Mouse (Mus musculus) CH12.LX (cell line): ENCODE data around the gene Sim2. TPM values are rescaled to one million over a fixed set of nuclear protein-coding genes. Genes with fewer than 3 reads are reported as not detected.

Experiments
- DNase-seq: peaks from one replicate; pipeline ENCODE4 v3.0.0-alpha.2; 2013; ENCODE audit errors: extremely low read depth
- H3K27ac ChIP-seq: 2 replicates; pipeline ENCODE4 v1.5.1; 2012; ENCODE audit warnings: low read depth, mild to moderate bottlenecking, control low read depth, moderate library complexity; ENCODE audit not compliant: insufficient read depth
- H3K27me3 ChIP-seq: replicated peaks from 2 replicates; pipeline ENCODE3; 2012; ENCODE audit warnings: inconsistent platforms
- H3K36me3 ChIP-seq, 2 experiments: replicated peaks in 1 of 2; 2 replicates each; pipeline versions ENCODE3 to v1.6.1; 2012; ENCODE audit warnings: inconsistent platforms in 1 of 2, low read length in 1 of 2, mild to moderate bottlenecking in 1 of 2, mixed read lengths in 1 of 2, moderate library complexity in 1 of 2; ENCODE audit not compliant: control insufficient read depth in 1 of 2, insufficient read depth in 1 of 2
- H3K4me1 ChIP-seq, 2 experiments: 2 replicates each; pipeline ENCODE4 v1.6.1; 2012; ENCODE audit warnings: inconsistent platforms in 1 of 2, moderate library complexity in 1 of 2; ENCODE audit not compliant: insufficient read depth in 2 of 2, control insufficient read depth in 1 of 2
- H3K4me2 ChIP-seq: 2 replicates; pipeline ENCODE4 v1.6.1; 2012; ENCODE audit warnings: low read depth, mild to moderate bottlenecking, control low read depth; ENCODE audit not compliant: poor library complexity, insufficient read depth, severe bottlenecking
- H3K4me3 ChIP-seq, 3 experiments: fragments of 150-350 bp in 1 of 3; sonication (generic) in 1 of 3; replicated peaks in 1 of 3; 2 replicates each; pipeline versions ENCODE3 to v1.5.1; 2011 to 2012; ENCODE audit warnings: low read depth in 2 of 3, low read length in 2 of 3, mild to moderate bottlenecking in 2 of 3, moderate library complexity in 2 of 3, control low read depth in 1 of 3, improper control_type of control experiment in 1 of 3, inconsistent platforms in 1 of 3, mixed read lengths in 1 of 3; ENCODE audit not compliant: poor library complexity in 1 of 3
- H3K79me2 ChIP-seq: replicated peaks from 2 replicates; pipeline ENCODE4 v1.6.1; 2012; ENCODE audit warnings: mild to moderate bottlenecking, moderate library complexity; ENCODE audit not compliant: control insufficient read depth, poor library complexity, insufficient read depth, severe bottlenecking; ENCODE audit errors: extremely low read depth
- H3K9ac ChIP-seq: 2 replicates; pipeline ENCODE4 v1.6.1; 2012; ENCODE audit warnings: low read depth, mild to moderate bottlenecking, control low read depth, moderate library complexity; ENCODE audit not compliant: insufficient read depth
- H3K9me3 ChIP-seq: replicated peaks from 2 replicates; pipeline ENCODE3; 2012; ENCODE audit warnings: low read length, inconsistent platforms, mixed read lengths
- BHLHE40 ChIP-seq: IDR thresholded peaks from 2 replicates; pipeline ENCODE4 v1.6.1; 2011; ENCODE audit warnings: mild to moderate bottlenecking, low read depth, low read length, improper control_type of control experiment
- CHD2 ChIP-seq: IDR thresholded peaks from 2 replicates; pipeline ENCODE4 v1.6.1; 2011; ENCODE audit warnings: low read length, improper control_type of control experiment
- CTCF ChIP-seq, 2 experiments: IDR thresholded peaks in 1 of 2; conservative IDR thresholded peaks in 1 of 2; 2 replicates each; pipeline ENCODE4 v1.5.1; 2011 to 2012; ENCODE audit warnings: low read depth in 2 of 2, low read length in 2 of 2, improper control_type of control experiment in 1 of 2, inconsistent platforms in 1 of 2, mild to moderate bottlenecking in 1 of 2, moderate library complexity in 1 of 2
- EP300 ChIP-seq: IDR thresholded peaks from 2 replicates; pipeline ENCODE4 v1.6.1; 2011; ENCODE audit warnings: low read length, improper control_type of control experiment
- ETS1 ChIP-seq: conservative IDR thresholded peaks from 2 replicates; pipeline ENCODE4 v1.6.1; 2012; ENCODE audit warnings: low read depth, mild to moderate bottlenecking, inconsistent platforms, low read length, improper control_type of control experiment, moderate library complexity
- GABPA ChIP-seq: IDR thresholded peaks from 2 replicates; pipeline ENCODE4 v1.6.1; 2012; ENCODE audit warnings: low read depth, low read length, improper control_type of control experiment, inconsistent platforms; ENCODE audit not compliant: insufficient replicate concordance
- HCFC1 ChIP-seq: IDR thresholded peaks from 2 replicates; pipeline ENCODE4 v1.6.1; 2012; ENCODE audit warnings: low read depth, mild to moderate bottlenecking, inconsistent platforms, low read length, improper control_type of control experiment
- JUN ChIP-seq: IDR thresholded peaks from 2 replicates; pipeline ENCODE4 v1.6.1; 2011; ENCODE audit warnings: low read depth, mild to moderate bottlenecking, low read length, improper control_type of control experiment, moderate library complexity; ENCODE audit not compliant: insufficient read depth
- JUND ChIP-seq: conservative IDR thresholded peaks from 2 replicates; pipeline ENCODE4 v1.6.1; 2011; ENCODE audit warnings: low read depth, low read length, improper control_type of control experiment
- KAT2A ChIP-seq: IDR thresholded peaks from 2 replicates; pipeline ENCODE4 v1.6.1; 2012; ENCODE audit warnings: low read length, improper control_type of control experiment, inconsistent platforms; ENCODE audit not compliant: insufficient replicate concordance
- MAFK ChIP-seq: IDR thresholded peaks from 2 replicates; pipeline ENCODE4 v1.6.1; 2011; ENCODE audit warnings: low read length, improper control_type of control experiment; ENCODE audit not compliant: insufficient replicate concordance
- MAZ ChIP-seq: IDR thresholded peaks from 2 replicates; pipeline ENCODE4 v1.6.1; 2012; ENCODE audit warnings: low read depth, mild to moderate bottlenecking, inconsistent platforms, low read length, improper control_type of control experiment, moderate library complexity
- MEF2A ChIP-seq: IDR thresholded peaks from 2 replicates; pipeline ENCODE4 v1.6.1; 2014; ENCODE audit warnings: low read depth, mild to moderate bottlenecking, inconsistent platforms, low read length, improper control_type of control experiment, borderline replicate concordance
- MYC ChIP-seq: IDR thresholded peaks from 2 replicates; pipeline ENCODE4 v1.6.1; 2011; ENCODE audit warnings: low read depth, mild to moderate bottlenecking, improper control_type of control experiment, low read length
- NELFE ChIP-seq: IDR thresholded peaks from 2 replicates; pipeline ENCODE4 v1.6.1; 2011; ENCODE audit warnings: low read depth, low read length, improper control_type of control experiment
- NRF1 ChIP-seq: IDR thresholded peaks from 2 replicates; pipeline ENCODE4 v1.6.1; 2014; ENCODE audit warnings: low read depth, mild to moderate bottlenecking, inconsistent platforms, low read length, improper control_type of control experiment, moderate library complexity
- POLR2A ChIP-seq: IDR thresholded peaks from 2 replicates; pipeline ENCODE4 v1.6.1; 2011; ENCODE audit warnings: low read depth, mild to moderate bottlenecking, improper control_type of control experiment, low read length
- POLR2AphosphoS2 ChIP-seq: IDR thresholded peaks from 2 replicates; pipeline ENCODE4 v1.6.1; 2011; ENCODE audit warnings: low read depth, low read length, improper control_type of control experiment
- RAD21 ChIP-seq: IDR thresholded peaks from 2 replicates; pipeline ENCODE4 v1.6.1; 2011; ENCODE audit warnings: low read depth, mild to moderate bottlenecking, low read length, improper control_type of control experiment, moderate library complexity
- SIN3A ChIP-seq: IDR thresholded peaks from 2 replicates; pipeline ENCODE4 v1.6.1; 2012; ENCODE audit warnings: low read length, improper control_type of control experiment, inconsistent platforms
- SMC3 ChIP-seq: IDR thresholded peaks from 2 replicates; pipeline ENCODE4 v1.6.1; 2011; ENCODE audit warnings: low read depth, low read length, improper control_type of control experiment
- USF1 ChIP-seq: IDR thresholded peaks from 2 replicates; pipeline ENCODE4 v1.6.1; 2014; ENCODE audit warnings: low read depth, mild to moderate bottlenecking, inconsistent platforms, low read length, improper control_type of control experiment
- USF2 ChIP-seq: conservative IDR thresholded peaks from 2 replicates; pipeline ENCODE4 v1.6.1; 2011; ENCODE audit warnings: low read depth, low read length, improper control_type of control experiment
- ZC3H11A ChIP-seq: IDR thresholded peaks from 2 replicates; pipeline ENCODE4 v1.6.1; 2012; ENCODE audit warnings: low read depth, mild to moderate bottlenecking, inconsistent platforms, low read length, improper control_type of control experiment
- ZKSCAN1 ChIP-seq: IDR thresholded peaks from 2 replicates; pipeline ENCODE4 v1.6.1; 2012; ENCODE audit warnings: low read depth, inconsistent platforms, low read length, improper control_type of control experiment, borderline replicate concordance
- ZMIZ1 ChIP-seq: IDR thresholded peaks from 2 replicates; pipeline ENCODE4 v1.6.1; 2012; ENCODE audit warnings: low read depth, mild to moderate bottlenecking, inconsistent platforms, low read length, improper control_type of control experiment
- dilution Hi-C: fragments of 300-500 bp; cut with MboI; formaldehyde crosslinking; loops from 2 replicates; pipeline ENCODE4 v1.14.3; 2020; ENCODE audit warnings: low sequenced_read_pairs; ENCODE audit not compliant: extremely low pct_unique_long_range_greater_than_20kb, extremely low pct_ligation_motif_present
- in situ Hi-C: fragments of 300-500 bp; cut with MboI; formaldehyde crosslinking; loops from 3 replicates; pipeline ENCODE4 v1.14.3; 2019; ENCODE audit warnings: low sequenced_read_pairs, low pct_ligation_motif_present, low pct_unique_long_range_greater_than_20kb, mixed read lengths
- polyA plus RNA-seq: library from polyadenylated mRNA; unstranded; fragments of >175 nt; gene quantifications from 2 replicates; pipeline ENCODE4 v1.2.1, GENCODE M21; 2012; ENCODE audit warnings: low read depth; ENCODE audit not compliant: insufficient read length
- total RNA-seq, 2 experiments: library from RNA; depleted of rRNA; stranded (reverse); fragments of 300-350 nt in 1 of 2; fragments of >200 nt in 1 of 2; gene quantifications; 2 replicates each; pipeline ENCODE4 v1.2.3; 2012 to 2014

The Sim2 gene
- total and polyA plus RNA-seq, 3 experiments, result not detected

GRCm38 (mm10) chr16:94140746-94141145 lies 56.0 kb downstream of the Sim2 start:
- Histone ChIP-seq H3K4me3 (no peak overlapping the region), H3K27ac (no peak overlapping the region), H3K9me3 (peaks cover 3% of the 10 kb centered on the region), H3K36me3 (peaks cover 4 to 22% of the 10 kb centered on the region in 2 experiments), H3K79me2 (no peaks in the 10 kb centered on the region), H3K4me2 (no peak overlapping the region), H3K9ac (no peak overlapping the region), H3K4me1 (no peaks in the 10 kb centered on the region), H3K27me3 (no peaks in the 10 kb centered on the region)
- dilution Hi-C loops (no loop called here), in situ Hi-C loops (no loop called here)
- no peak for DNase-seq
- TF ChIP-seq CTCF (conservative IDR thresholded peaks at IDR 0.05 in 1 of 2, IDR thresholded peaks at IDR 0.05 in 1 of 2; ENCODE audit: low read depth in 2 of 2, low read length in 2 of 2) (no peak), SIN3A (no peak), POLR2A (no peak), ETS1 (no peak), MAFK (no peak), SMC3 (no peak), USF1 (no peak), ZMIZ1 (no peak), NELFE (no peak), POLR2AphosphoS2 (no peak), KAT2A (no peak), GABPA (no peak), MAZ (no peak), MYC (no peak)

- H3K4me1 ChIP-seq, result peaks cover 3 to 4% of the 10 kb centered on the region in 2 experiments; a peak in 2 of 4 replicates
- H3K27ac ChIP-seq, result no peak overlapping the region
- no peak overlapping the region for H3K4me2 ChIP-seq
- DNase-seq, result no peak
- H3K4me3 ChIP-seq, result no peak overlapping the region
- no peaks in the 10 kb centered on the region for H3K27me3 ChIP-seq
- in situ Hi-C loops (no loop called here), dilution Hi-C loops (no loop called here)
- H3K9ac ChIP-seq, result no peak overlapping the region
- no peak for TF ChIP-seq MAFK
- TF ChIP-seq EP300, result no peak
- TF ChIP-seq HCFC1, result no peak
- TF ChIP-seq MAZ, result no peak
- no peak for TF ChIP-seq NRF1
- no peak for TF ChIP-seq JUN
- no peak for TF ChIP-seq JUND
- TF ChIP-seq MEF2A, result no peak
- TF ChIP-seq ZMIZ1, result no peak
- no peak for TF ChIP-seq RAD21
- TF ChIP-seq CHD2, result no peak
- no peak for TF ChIP-seq GABPA
- TF ChIP-seq MYC, result no peak
- no peak for TF ChIP-seq BHLHE40
- no peak for TF ChIP-seq POLR2AphosphoS2
- TF ChIP-seq ETS1, result no peak
- no peak for TF ChIP-seq ZC3H11A
- no peak for TF ChIP-seq ZKSCAN1
- no peak for TF ChIP-seq USF2
- no peak for TF ChIP-seq SIN3A
- H3K9me3 ChIP-seq, result no peaks in the 10 kb centered on the region
- no peaks in the 10 kb centered on the region for H3K79me2 ChIP-seq
- H3K36me3 ChIP-seq, result peaks cover 4 to 15% of the 10 kb centered on the region in 2 experiments
Measured at GRCm38 (mm10) chr16:94143325-94143724, 58.6 kb downstream of the Sim2 start.
